Mouse (Mus musculus) thymus, adult 2 months (tissue): ENCODE results near the gene Dclk1.

ENCODE experiments used
- CTCF ChIP-seq: fragments of 200-500 bp; IDR thresholded peaks from 2 replicates; pipeline ENCODE4 v1.5.1; 2012; ENCODE audit warnings: mild to moderate bottlenecking, control low read depth, low read length, moderate library complexity, borderline replicate concordance; ENCODE audit not compliant: control insufficient read depth, poor library complexity, insufficient read depth; ENCODE audit errors: extremely low read depth
- POLR2A ChIP-seq: fragments of 200-500 bp; IDR thresholded peaks from 2 replicates; pipeline ENCODE4 v1.6.1; 2012; ENCODE audit warnings: mild to moderate bottlenecking, low read length, control low read depth, moderate library complexity; ENCODE audit not compliant: control insufficient read depth, poor library complexity, insufficient read depth; ENCODE audit errors: extremely low read depth

DNA sequence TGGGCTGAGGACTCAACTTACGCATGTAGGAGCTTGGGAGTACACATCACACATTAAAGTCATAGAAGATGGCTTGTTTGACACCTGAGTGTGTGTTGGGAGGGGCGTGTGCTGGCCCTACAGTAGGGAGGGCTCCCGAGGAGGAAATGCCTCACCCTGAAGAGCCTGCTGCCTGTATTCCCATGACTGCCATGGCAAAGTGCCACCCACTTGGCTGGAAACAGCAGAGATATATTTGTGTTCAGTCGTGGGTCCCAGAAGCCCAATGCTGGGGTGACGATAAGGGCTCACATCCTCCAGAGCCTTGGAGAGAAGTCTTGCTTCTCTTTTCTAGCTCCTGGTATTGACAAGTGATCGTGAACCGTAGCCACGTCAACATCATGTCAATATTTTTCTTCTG is 116.3 kb downstream of the Dclk1 start:
- TF ChIP-seq POLR2A (no peak), CTCF (no peak)
